Mouse (Mus musculus): ENCODE results near the gene Sp4.

- TF ChIP-seq CTCF (IDR thresholded peaks at IDR 0.05; ENCODE audit: extremely low read depth, insufficient read length, insufficient replicate concordance, low read depth, low read length) (no peak), POLR2A (IDR thresholded peaks at IDR 0.05; ENCODE audit: low read depth, low read length) (peak; percentile 23)
Observed at GRCm38 (mm10) chr12:118301072-118301865, at the start of gene Sp4.
